Mouse (Mus musculus) midbrain, embryonic 14.5 days (tissue): Measurements from ENCODE around the gene Bmf. TPM values are rescaled to one million over a fixed set of nuclear protein-coding genes. Genes with fewer than 3 reads are reported as not detected.
A peak's percentile ranks its signal among the peaks of the same experiment; 100 is the strongest.

Experiments used
- ATAC-seq: fragments of 200-750 bp; cut with Nextera tagmentation; 2 replicates; pipeline ENCODE4 v1.8.0; 2017; ENCODE audit warnings: moderate number of reproducible peaks, moderate library complexity; ENCODE audit not compliant: low FRiP score, low TSS enrichment
- DNase-seq: peaks from one replicate; pipeline ENCODE4 v3.0.0-alpha.2; 2015
- H3K27ac ChIP-seq: fragments of 300-500 bp; sonication (generic); replicated peaks from 2 replicates; pipeline ENCODE4 v1.5.1; 2014; ENCODE audit warnings: mild to moderate bottlenecking, low read depth, low read length, moderate library complexity
- H3K27me3 ChIP-seq: fragments of 300-500 bp; sonication (generic); 2 replicates; pipeline ENCODE4 v1.6.1; 2014; ENCODE audit warnings: low read length, control low read depth, mixed read lengths; ENCODE audit not compliant: control insufficient read depth, insufficient read depth
- H3K36me3 ChIP-seq: fragments of 300-500 bp; sonication (generic); 2 replicates; pipeline ENCODE4 v1.6.1; 2014; ENCODE audit warnings: low read length, control low read depth; ENCODE audit not compliant: control insufficient read depth, insufficient read depth
- H3K4me1 ChIP-seq: fragments of 300-500 bp; sonication (generic); 2 replicates; pipeline ENCODE4 v1.6.1; 2014; ENCODE audit warnings: mild to moderate bottlenecking, antibody characterized with exemption, low read length, control low read depth; ENCODE audit not compliant: control insufficient read depth, insufficient read depth
- H3K4me2 ChIP-seq: fragments of 300-500 bp; sonication (generic); 2 replicates; pipeline ENCODE4 v1.6.1; 2014; ENCODE audit warnings: mild to moderate bottlenecking, low read length, moderate library complexity
- H3K4me3 ChIP-seq: fragments of 300-500 bp; sonication (generic); replicated peaks from 2 replicates; pipeline ENCODE4 v1.5.1; 2014; ENCODE audit warnings: low read depth, low read length
- H3K9ac ChIP-seq: fragments of 300-500 bp; sonication (generic); replicated peaks from 2 replicates; pipeline ENCODE4 v1.6.1; 2014; ENCODE audit warnings: mild to moderate bottlenecking, low read length, moderate library complexity
- H3K9me3 ChIP-seq: fragments of 300-500 bp; sonication (generic); 2 replicates; pipeline ENCODE4 v1.6.1; 2016; ENCODE audit warnings: low read length, control low read depth, mixed read lengths; ENCODE audit not compliant: control insufficient read depth
- whole genome bisulfite sequencing: fragments of 180-500 bp; shearing (Covaris S2); extraction: QIAGEN DNeasy Blood & Tissue Kit; methylation state at CpG from one replicate; pipeline ENCODE4 v1.1.7; 2014; 5-methylcytosine and 5-hydroxymethylcytosine counted together
- polyA plus RNA-seq: library from polyadenylated mRNA; unstranded; fragments of >200 nt; fragmentation: Nextera tagmentation; extraction: Ambion mirVana; gene quantifications from 2 replicates; pipeline ENCODE4 v1.2.1, GENCODE M21; 2014

Bmf gene
- polyA plus RNA-seq, 1 experiment from 2014 or later = 1.9 TPM

DNA sequence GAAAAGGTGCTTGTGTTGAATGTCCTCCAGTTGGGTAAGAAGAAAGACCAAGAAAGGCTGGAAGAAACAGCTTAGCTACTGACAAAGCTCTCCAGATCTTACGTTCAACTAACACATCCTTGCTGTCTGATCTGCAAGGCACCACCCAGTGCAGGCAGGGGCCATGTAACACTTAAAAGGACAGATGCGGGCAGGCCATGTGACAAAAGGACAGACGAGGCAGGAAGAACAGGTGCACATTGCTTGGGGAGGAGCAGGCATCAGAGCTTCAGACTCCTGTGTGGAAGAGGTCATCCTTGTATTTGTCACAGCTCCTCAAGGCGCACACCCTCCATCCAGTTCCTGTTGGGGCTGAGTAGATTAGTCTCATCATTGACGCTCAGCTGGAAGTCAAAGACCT is 66.5 kb downstream of the Bmf start:
- DNase-seq (no peak), ATAC-seq (no peak)
- H3K4me1 ChIP-seq = peaks cover 6% of the 10 kb centered on the region
- no peaks in the 10 kb centered on the region for H3K36me3 ChIP-seq
- WGBS = 80% methylated on average over 5 of the region's 5 CpGs
- H3K27ac ChIP-seq = no peak overlapping the region
- H3K4me2 ChIP-seq = no peak overlapping the region
- no peak overlapping the region for H3K4me3 ChIP-seq
- H3K27me3 ChIP-seq = no peaks in the 10 kb centered on the region
- H3K9ac ChIP-seq = no peak overlapping the region
- H3K9me3 ChIP-seq = no peaks in the 10 kb centered on the region

DNA sequence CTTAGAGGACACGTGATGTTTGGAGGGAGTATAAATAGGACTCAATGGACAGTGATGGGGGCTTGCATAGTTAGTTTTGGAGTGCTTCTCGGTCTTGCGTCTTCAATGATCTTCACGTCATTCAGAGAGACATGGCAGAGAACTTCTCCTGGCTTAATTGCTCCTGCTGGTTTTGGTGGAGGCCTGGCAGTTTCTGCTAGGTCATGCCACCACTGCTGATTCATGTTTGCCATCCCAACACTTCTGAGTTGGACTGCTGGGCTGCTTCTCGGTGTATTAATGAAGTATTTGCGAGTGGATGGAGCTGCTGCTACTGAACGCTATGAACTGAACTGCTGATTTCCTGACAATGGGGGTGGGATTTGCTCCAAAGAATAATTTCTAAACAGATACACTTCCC is 68.6 kb downstream of the Bmf start:
- H3K27ac ChIP-seq = no peak overlapping the region

DNA sequence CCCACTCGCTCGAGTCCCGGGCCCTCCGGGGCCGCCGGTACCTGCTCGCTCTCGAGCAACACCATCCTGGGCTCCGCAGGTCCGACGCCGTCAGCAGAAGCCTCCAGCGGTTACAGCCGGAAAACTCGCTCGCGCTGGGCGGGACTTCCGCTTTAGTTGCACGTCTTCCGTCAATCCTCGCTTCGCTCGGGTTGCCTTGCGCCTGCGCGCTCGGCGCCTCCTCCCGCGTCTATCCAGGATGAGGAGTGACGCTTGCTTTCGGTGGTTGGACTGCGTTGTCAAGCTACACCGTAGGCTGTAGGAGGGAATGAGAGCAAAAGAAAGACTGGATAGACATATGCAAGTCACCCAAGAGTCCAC is 70.0 kb downstream of the Bmf start, which contains the start of gene Srp14:
Gene Srp14 (minus strand): TSS at position 162 of the 360 bp plus-strand sequence.
- Histone ChIP-seq H3K4me2 (peak within 1 kb of the TSS; percentile 81), H3K36me3 (peaks cover 23% of the 10 kb centered on the region), H3K27ac (peak within 1 kb of the TSS; percentile 83), H3K27me3 (no peaks in the 10 kb centered on the region), H3K4me3 (peak within 1 kb of the TSS; percentile 89), H3K9ac (peak within 1 kb of the TSS; percentile 89), H3K9me3 (no peaks in the 10 kb centered on the region), H3K4me1 (peaks cover 6% of the 10 kb centered on the region)
- 1% methylated on average over 35 of the region's 35 CpGs for WGBS
- ATAC-seq (peak; percentile 96), DNase-seq (peak; percentile 99)

More for the DNA sequence above, 68.6 kb downstream of the Bmf start:
- WGBS = 92% methylated on average over 7 of the region's 7 CpGs
- Histone ChIP-seq H3K4me1 (peaks cover 6% of the 10 kb centered on the region), H3K9ac (no peak overlapping the region), H3K36me3 (peaks cover 10% of the 10 kb centered on the region), H3K4me2 (no peak overlapping the region), H3K4me3 (no peak overlapping the region), H3K27me3 (no peaks in the 10 kb centered on the region), H3K9me3 (no peaks in the 10 kb centered on the region)
- ATAC-seq (no peak), DNase-seq (no peak)

- ATAC-seq (peak; percentile 50), DNase-seq (peak; percentile 35)
- H3K4me2 ChIP-seq = peak overlapping the region; percentile 81
- WGBS = 3% methylated on average over 52 of the region's 52 CpGs
- peak overlapping the region; percentile 89 for H3K9ac ChIP-seq
- H3K27ac ChIP-seq = peak overlapping the region; percentile 83
- peaks cover 28% of the 10 kb centered on the region for H3K36me3 ChIP-seq
- H3K27me3 ChIP-seq = no peaks in the 10 kb centered on the region
- peaks cover 6% of the 10 kb centered on the region for H3K4me1 ChIP-seq
- H3K9me3 ChIP-seq = no peaks in the 10 kb centered on the region
- peak overlapping the region; percentile 89 for H3K4me3 ChIP-seq
These were observed 70.5 kb downstream of the Bmf start for GRCm38 (mm10) chr2:118478833-118479549.

Other genes starting within 250 kb of the Bmf start
- gene Gpr176, start 176.3 kb downstream of the Bmf start, polyA plus RNA-seq = 4.1 and 4.7 TPM in 2 replicates
- gene Eif2ak4, start 161.1 kb downstream of the Bmf start, polyA plus RNA-seq = 7.3 and 10.2 TPM in 2 replicates
- gene Srp14, start 70.0 kb downstream of the Bmf start, polyA plus RNA-seq = 327 and 366 TPM in 2 replicates
- 8.4 and 19.7 TPM in 2 replicates for gene Bub1b, start 48.5 kb upstream of the Bmf start, polyA plus RNA-seq
- 32.4 and 38.4 TPM in 2 replicates for gene Pak6, start 113.6 kb upstream of the Bmf start, polyA plus RNA-seq
- not detected in 2 replicates for gene Ankrd63, start 154.3 kb upstream of the Bmf start, polyA plus RNA-seq
- gene Plcb2, start 178.8 kb upstream of the Bmf start, polyA plus RNA-seq = 0.40 and 0.74 TPM in 2 replicates
- gene Inafm2, start 196.1 kb upstream of the Bmf start, polyA plus RNA-seq = 25.2 and 30.8 TPM in 2 replicates
- gene Ccdc9b, start 213.0 kb upstream of the Bmf start, polyA plus RNA-seq = 0.59 and 0.73 TPM in 2 replicates
- gene Phgr1, start 223.1 kb upstream of the Bmf start, polyA plus RNA-seq = not detected in 2 replicates
- 49.8 and 50.4 TPM in 2 replicates for gene Disp2, start 230.0 kb upstream of the Bmf start, polyA plus RNA-seq